Mouse (Mus musculus): ENCODE data around the gene Dexi.

DNA sequence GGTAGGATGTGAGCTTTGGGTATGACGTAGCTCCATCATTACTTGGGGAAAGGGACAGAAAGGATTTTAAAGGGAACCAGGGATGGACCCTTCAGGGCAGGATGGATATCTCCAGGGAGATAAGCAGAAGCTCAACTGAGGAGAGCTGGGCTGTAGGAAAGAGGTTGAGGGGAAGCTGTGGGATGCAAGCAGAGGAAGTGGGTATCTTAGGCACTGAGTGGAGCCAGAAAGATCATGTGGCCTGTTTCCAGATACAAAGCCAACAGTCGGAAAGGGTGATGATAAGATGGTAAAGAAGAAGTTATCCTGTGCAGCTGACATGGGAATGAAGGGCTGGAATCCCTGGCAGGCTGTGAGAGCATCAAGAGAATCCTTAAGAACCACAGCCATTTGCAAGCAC lies 81.7 kb downstream of the Dexi start:
- no peak for TF ChIP-seq CTCF (IDR thresholded peaks at IDR 0.05; ENCODE audit: low read depth, low read length)
- no peak for TF ChIP-seq POLR2A (IDR thresholded peaks at IDR 0.05; ENCODE audit: borderline replicate concordance, low read depth, low read length)

Data from bone marrow macrophage, adult 2 months (primary cell).